Mouse (Mus musculus) testis, adult 2 months (tissue): ENCODE data around the gene Micu1.

Experiments
- CTCF ChIP-seq: fragments of 200-500 bp; IDR thresholded peaks from 2 replicates; pipeline ENCODE4 v1.5.1; 2012; ENCODE audit warnings: low read depth, mild to moderate bottlenecking, inconsistent platforms, low read length, moderate library complexity; ENCODE audit not compliant: control insufficient read depth, insufficient read depth, insufficient replicate concordance
- POLR2A ChIP-seq: fragments of 200-500 bp; IDR thresholded peaks from 2 replicates; pipeline ENCODE4 v1.6.1; 2012; ENCODE audit warnings: low read depth, mild to moderate bottlenecking, inconsistent platforms, low read length, moderate library complexity; ENCODE audit not compliant: control insufficient read depth

GRCm38 (mm10) chr10:59897511-59897910 lies 195.2 kb downstream of the Micu1 start:
- TF ChIP-seq CTCF = no peak
- 0 out of 2 replicates have a peak, but pooled peaks have one; percentile 33 for TF ChIP-seq POLR2A
